Mouse (Mus musculus) brain, embryonic 14.5 days (tissue): ENCODE data around the gene Mfng.

Source experiments
- CTCF ChIP-seq: fragments of 200-500 bp; IDR thresholded peaks from 2 replicates; pipeline ENCODE4 v1.5.1; 2012; ENCODE audit warnings: inconsistent platforms, mild to moderate bottlenecking, moderate library complexity, borderline replicate concordance; ENCODE audit not compliant: insufficient read depth, insufficient read length; ENCODE audit errors: extremely low read depth
- POLR2A ChIP-seq: fragments of 200-500 bp; IDR thresholded peaks from 2 replicates; pipeline ENCODE4 v1.6.1; 2012; ENCODE audit warnings: mild to moderate bottlenecking, inconsistent platforms, borderline replicate concordance; ENCODE audit not compliant: poor library complexity, insufficient read depth, insufficient read length, severe bottlenecking; ENCODE audit errors: extremely low read depth

DNA sequence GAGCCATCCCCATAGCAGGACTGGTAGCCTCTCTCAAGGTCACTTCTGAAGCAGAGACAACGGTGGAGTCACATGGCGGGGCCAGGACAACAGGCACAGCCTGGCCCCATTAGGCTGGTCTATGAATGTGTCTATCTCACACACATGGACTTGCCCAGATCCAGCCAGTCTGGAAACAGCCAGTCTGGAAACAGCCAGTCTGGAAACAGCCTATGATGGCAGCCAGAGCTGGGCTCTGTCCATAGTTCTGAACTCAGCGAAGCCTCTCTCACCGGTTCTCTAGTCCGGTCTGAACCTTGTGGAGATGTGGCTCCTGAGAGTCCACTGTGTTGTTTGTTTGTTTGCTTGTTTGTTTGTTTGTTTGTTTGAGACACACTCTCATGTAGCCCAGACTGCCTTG lies 23.4 kb downstream of the Mfng start:
- TF ChIP-seq CTCF: no peak
- TF ChIP-seq POLR2A: no peak
